Mouse (Mus musculus) erythroblast, embryonic 14.5 days (primary cell): ENCODE measurements around the gene Dmrtc2.

Experiments used
- GATA1 ChIP-seq: IDR thresholded peaks from 2 replicates; pipeline ENCODE4 v1.6.1; 2012; ENCODE audit warnings: low read length, inconsistent platforms, mixed read lengths
- TAL1 ChIP-seq: IDR thresholded peaks from 3 replicates; pipeline ENCODE4 v1.6.1; 2012; ENCODE audit warnings: low read length, inconsistent platforms, mixed read lengths

GRCm38 (mm10) chr7:24906551-24906950, 36.7 kb downstream of the Dmrtc2 start:
- TF ChIP-seq GATA1 (no peak), TAL1 (no peak)
